Mouse (Mus musculus): ENCODE data around the gene Ifitm7.
"Not testable (repeated sequence)": the region's sequence is repeated elsewhere in the genome, so short reads cannot be mapped to it uniquely, and the experiment has no call there.

DNA sequence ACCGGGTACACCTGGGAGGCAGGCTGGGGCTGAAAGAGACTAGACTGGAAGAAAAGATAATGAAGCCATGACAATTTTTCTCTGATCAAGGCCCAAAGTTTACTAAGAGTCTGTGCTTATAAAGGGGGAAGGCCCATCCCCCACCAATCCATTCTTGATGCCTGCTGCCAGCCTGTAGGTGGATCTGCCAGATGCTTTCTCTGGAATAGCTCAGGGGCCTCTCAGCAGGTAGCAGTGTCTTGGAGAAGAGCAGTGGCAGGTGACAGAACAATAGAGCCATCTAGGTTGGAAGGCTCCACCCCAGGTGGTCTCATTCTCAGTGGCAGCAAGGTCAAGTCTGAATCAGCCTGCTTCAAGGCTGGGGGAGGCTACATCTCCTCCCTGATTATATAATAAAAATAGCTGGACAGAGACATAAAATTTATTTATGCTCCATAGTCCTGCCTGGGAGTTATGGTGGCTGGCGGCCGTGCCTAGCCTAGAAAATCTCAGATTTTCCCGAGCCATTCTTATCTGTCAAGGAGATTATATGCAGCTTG, 10.3 kb downstream of the Ifitm7 start:
- TF ChIP-seq POLR2A (IDR thresholded peaks at IDR 0.05; ENCODE audit: low read depth, low read length); CTCF (IDR thresholded peaks at IDR 0.05; ENCODE audit: borderline replicate concordance, insufficient read depth, low read length): not testable (repeated sequence)
